Mouse (Mus musculus): Measurements from ENCODE around the gene Smim20.

GRCm38 (mm10) chr5:53266181-53266580, 702 bp upstream of the Smim20 start:
- no peak for TF ChIP-seq CTCF (conservative IDR thresholded peaks at IDR 0.05; ENCODE audit: low read length)
- TF ChIP-seq POU5F1 (IDR thresholded peaks at IDR 0.05; ENCODE audit: borderline replicate concordance, low read length) = no peak
